Mouse (Mus musculus) lung, embryonic 16.5 days (tissue): ENCODE results near the gene Gm973. TPM values are rescaled to one million over a fixed set of nuclear protein-coding genes. Genes with fewer than 3 reads are reported as not detected.

ENCODE experiments used
- ATAC-seq: fragments of 200-750 bp; cut with Nextera tagmentation; 2 replicates; pipeline ENCODE4 v1.8.0; 2017; ENCODE audit warnings: low read depth, mild to moderate bottlenecking, moderate library complexity
- H3K27ac ChIP-seq: fragments of 300-500 bp; sonication (generic); 2 replicates; pipeline ENCODE4 v1.5.1; 2014; ENCODE audit warnings: mild to moderate bottlenecking, control low read depth, low read length
- H3K27me3 ChIP-seq: fragments of 300-500 bp; sonication (generic); 2 replicates; pipeline ENCODE4 v1.6.1; 2014; ENCODE audit warnings: low read depth, low read length, mixed read lengths; ENCODE audit not compliant: control insufficient read depth, insufficient read depth
- H3K36me3 ChIP-seq: fragments of 300-500 bp; sonication (generic); 2 replicates; pipeline ENCODE4 v1.6.1; 2014; ENCODE audit warnings: low read length; ENCODE audit not compliant: control insufficient read depth, insufficient read depth
- H3K4me1 ChIP-seq: fragments of 300-500 bp; sonication (generic); replicated peaks from 2 replicates; pipeline ENCODE4 v1.6.1; 2014; ENCODE audit warnings: low read length, mixed read lengths; ENCODE audit not compliant: control insufficient read depth, insufficient read depth
- H3K4me2 ChIP-seq: fragments of 300-500 bp; sonication (generic); 2 replicates; pipeline ENCODE4 v1.6.1; 2014; ENCODE audit warnings: low read depth, low read length, control low read depth
- H3K4me3 ChIP-seq: fragments of 300-500 bp; sonication (generic); 2 replicates; pipeline ENCODE4 v1.5.1; 2014; ENCODE audit warnings: mild to moderate bottlenecking, low read length, control low read depth
- H3K9ac ChIP-seq: fragments of 300-500 bp; sonication (generic); 2 replicates; pipeline ENCODE4 v1.6.1; 2014; ENCODE audit warnings: low read length, control low read depth
- H3K9me3 ChIP-seq: fragments of 300-500 bp; sonication (generic); 2 replicates; pipeline ENCODE4 v1.6.1; 2016; ENCODE audit warnings: low read length; ENCODE audit not compliant: control insufficient read depth
- WGBS: fragments of 180-500 bp; shearing (Covaris S2); extraction: QIAGEN DNeasy Blood & Tissue Kit; methylation state at CpG from one replicate; pipeline ENCODE4 v1.1.7; 2014; 5-methylcytosine and 5-hydroxymethylcytosine counted together
- polyA plus RNA-seq: library from polyadenylated mRNA; unstranded; fragments of >200 nt; fragmentation: Nextera tagmentation; extraction: Ambion mirVana; gene quantifications from 2 replicates; pipeline ENCODE4 v1.2.1, GENCODE M21; 2015

Gm973 gene
- polyA plus RNA-seq, 1 experiment from 2014 or later, result 2.0 TPM

- no peaks in the 10 kb centered on the region for H3K36me3 ChIP-seq
- no peak for ATAC-seq
- H3K27me3 ChIP-seq, result no peaks in the 10 kb centered on the region
- no peaks in the 10 kb centered on the region for H3K9me3 ChIP-seq
- no peak overlapping the region for H3K27ac ChIP-seq
- WGBS, result 73% methylated on average over 2 of the region's 2 CpGs
- H3K4me1 ChIP-seq, result peaks cover 18% of the 10 kb centered on the region
- no peak overlapping the region for H3K9ac ChIP-seq
- no peak overlapping the region for H3K4me3 ChIP-seq
- H3K4me2 ChIP-seq, result no peak overlapping the region
Observed at GRCm38 (mm10) chr1:59504302-59504700, 11.8 kb upstream of the Gm973 start.

- H3K9me3 ChIP-seq, result no peaks in the 10 kb centered on the region
- peak overlapping the region; percentile 87 for H3K27ac ChIP-seq
- peak; percentile 86 for ATAC-seq
- H3K4me3 ChIP-seq, result no peak overlapping the region
- H3K4me2 ChIP-seq, result peak overlapping the region; percentile 41
- H3K27me3 ChIP-seq, result no peaks in the 10 kb centered on the region
- H3K9ac ChIP-seq, result no peak overlapping the region
- H3K36me3 ChIP-seq, result no peaks in the 10 kb centered on the region
- H3K4me1 ChIP-seq, result peaks cover 18% of the 10 kb centered on the region
- WGBS, result 28% methylated on average over 17 of the region's 17 CpGs
Observed at GRCm38 (mm10) chr1:59508463-59509139, 7.5 kb upstream of the Gm973 start.

- no peak overlapping the region for H3K27ac ChIP-seq
- WGBS, result 66% methylated on average over 9 of the region's 9 CpGs
Observed at GRCm38 (mm10) chr1:59511566-59512270, 4.3 kb upstream of the Gm973 start.

GRCm38 (mm10) chr1:59520226-59520837, 4.3 kb downstream of the Gm973 start:
- ATAC-seq, result no peak
- Histone ChIP-seq H3K4me2 (no peak overlapping the region), H3K4me1 (peaks cover 26% of the 10 kb centered on the region), H3K9ac (no peak overlapping the region), H3K27ac (no peak overlapping the region), H3K9me3 (no peaks in the 10 kb centered on the region), H3K36me3 (no peaks in the 10 kb centered on the region), H3K27me3 (no peaks in the 10 kb centered on the region), H3K4me3 (no peak overlapping the region)
- 29% methylated on average over 11 of the region's 11 CpGs for WGBS

More at GRCm38 (mm10) chr1:59511566-59512270, 4.3 kb upstream of the Gm973 start:
- Histone ChIP-seq H3K4me3 (no peak overlapping the region), H3K9ac (no peak overlapping the region), H3K4me1 (peaks cover 23% of the 10 kb centered on the region), H3K4me2 (no peak overlapping the region), H3K9me3 (no peaks in the 10 kb centered on the region), H3K27me3 (no peaks in the 10 kb centered on the region), H3K36me3 (no peaks in the 10 kb centered on the region)
- no peak for ATAC-seq

GRCm38 (mm10) chr1:59522456-59522855, 6.4 kb downstream of the Gm973 start:
- H3K9ac ChIP-seq, result no peak overlapping the region

GRCm38 (mm10) chr1:59523378-59523958, 7.4 kb downstream of the Gm973 start:
- Histone ChIP-seq H3K4me1 (peaks cover 13% of the 10 kb centered on the region), H3K9me3 (no peaks in the 10 kb centered on the region), H3K36me3 (no peaks in the 10 kb centered on the region), H3K4me3 (no peak overlapping the region), H3K9ac (no peak overlapping the region), H3K27me3 (no peaks in the 10 kb centered on the region), H3K4me2 (no peak overlapping the region), H3K27ac (no peak overlapping the region)
- 78% methylated on average over 5 of the region's 5 CpGs for WGBS
- no peak for ATAC-seq

More at GRCm38 (mm10) chr1:59522456-59522855, 6.4 kb downstream of the Gm973 start:
- 50% methylated on average over 1 of the region's 1 CpGs for WGBS
- Histone ChIP-seq H3K4me1 (peaks cover 14% of the 10 kb centered on the region), H3K4me2 (no peak overlapping the region), H3K36me3 (no peaks in the 10 kb centered on the region), H3K4me3 (no peak overlapping the region), H3K27me3 (no peaks in the 10 kb centered on the region), H3K27ac (no peak overlapping the region), H3K9me3 (no peaks in the 10 kb centered on the region)
- ATAC-seq, result no peak

GRCm38 (mm10) chr1:59524071-59524470, 8.0 kb downstream of the Gm973 start:
- Histone ChIP-seq H3K4me3 (no peak overlapping the region), H3K4me2 (no peak overlapping the region), H3K9me3 (no peaks in the 10 kb centered on the region), H3K4me1 (peaks cover 13% of the 10 kb centered on the region), H3K36me3 (no peaks in the 10 kb centered on the region), H3K27me3 (no peaks in the 10 kb centered on the region), H3K9ac (no peak overlapping the region), H3K27ac (no peak overlapping the region)
- WGBS, result 57% methylated on average over 2 of the region's 2 CpGs
- ATAC-seq, result no peak

- ATAC-seq, result no peak
- H3K4me2 ChIP-seq, result no peak overlapping the region
- no peak overlapping the region for H3K9ac ChIP-seq
- WGBS, result 38% methylated on average over 3 of the region's 3 CpGs
- H3K36me3 ChIP-seq, result no peaks in the 10 kb centered on the region
- H3K9me3 ChIP-seq, result no peaks in the 10 kb centered on the region
- no peaks in the 10 kb centered on the region for H3K27me3 ChIP-seq
- H3K4me1 ChIP-seq, result peaks cover 7% of the 10 kb centered on the region
- H3K27ac ChIP-seq, result no peak overlapping the region
- H3K4me3 ChIP-seq, result no peak overlapping the region
Observed at GRCm38 (mm10) chr1:59524759-59525158, 8.7 kb downstream of the Gm973 start.

- H3K27ac ChIP-seq, result no peak overlapping the region
- 64% methylated on average over 6 of the region's 6 CpGs for WGBS
- H3K9me3 ChIP-seq, result no peaks in the 10 kb centered on the region
- no peaks in the 10 kb centered on the region for H3K36me3 ChIP-seq
- H3K9ac ChIP-seq, result no peak overlapping the region
- no peak for ATAC-seq
- H3K4me3 ChIP-seq, result no peak overlapping the region
- H3K4me1 ChIP-seq, result peaks cover 5% of the 10 kb centered on the region
- H3K27me3 ChIP-seq, result no peaks in the 10 kb centered on the region
- no peak overlapping the region for H3K4me2 ChIP-seq
Observed at GRCm38 (mm10) chr1:59527219-59527618, 11.2 kb downstream of the Gm973 start.
